In genomic region chr7:123242241-123242640, GRCm38 (mm10) we compare ENCODE assay signal across 29 mouse cellular contexts. TPM values are rescaled to one million over a fixed set of nuclear protein-coding genes. Genes with fewer than 3 reads are reported as not detected.
DNase-seq lines count a peak whose midpoint lies in the region; ATAC-seq lines count a peak whose summit lies in the region.
"Had no signal": no experiment of that assay in that cellular context is flagged by ENCODE, and none has a peak within 500 bp of the region (broad histone marks: within the 10 kb centered on the region; RNA-seq: fewer than 3 reads in every experiment).

No protein-coding gene starts in this region.

- no peaks in the 10 kb centered on the region for H3K36me3 ChIP-seq in forebrain, embryonic 11.5 days (ENCODE audit: control insufficient read depth, insufficient read depth, low read length)
- no peaks in the 10 kb centered on the region for H3K36me3 ChIP-seq in forebrain, embryonic 15.5 days
- H3K36me3 ChIP-seq: embryonic facial prominence, embryonic 13.5 days; embryonic facial prominence, embryonic 15.5 days; forebrain, embryonic 10.5 days; G1E had no signal

- no peak for ATAC-seq in forebrain, embryonic 11.5 days (replicated peaks; ENCODE audit: low FRiP score)
- ATAC-seq in forebrain, embryonic 15.5 days (replicated peaks): no peak
- peak; percentile 24; the same call in 1 of the 2 replicates for ATAC-seq in megakaryocyte progenitor cell, adult 5-6 weeks (replicated peaks; ENCODE audit: poor library complexity)
- ATAC-seq: activated CD4-positive, CD25-positive, alpha-beta regulatory T cell, adult 4 months; CD4-positive, CD25-positive, alpha-beta regulatory T cell, adult 4 months; forebrain, embryonic 13.5 days; forebrain, embryonic 16.5 days; Patski had no signal

- no peak overlapping the region for H3K27ac ChIP-seq in forebrain, embryonic 11.5 days (ENCODE audit: low read depth, low read length)
- H3K27ac ChIP-seq in forebrain, embryonic 15.5 days (replicated peaks): no peak overlapping the region
- H3K27ac ChIP-seq: embryonic facial prominence, embryonic 13.5 days; embryonic facial prominence, embryonic 15.5 days; forebrain, embryonic 10.5 days; forebrain, embryonic 13.5 days had no signal

- WGBS in forebrain, embryonic 11.5 days: 96% methylated on average over 7 of the region's 7 CpGs
- WGBS in forebrain, embryonic 15.5 days: 92% methylated on average over 7 of the region's 7 CpGs

- no peak overlapping the region for H3K9ac ChIP-seq in forebrain, embryonic 11.5 days (ENCODE audit: low read length)
- H3K9ac ChIP-seq in forebrain, embryonic 15.5 days (replicated peaks): no peak overlapping the region
- H3K9ac ChIP-seq: embryonic facial prominence, embryonic 13.5 days; embryonic facial prominence, embryonic 15.5 days; forebrain, embryonic 13.5 days had no signal

- H3K27me3 ChIP-seq in forebrain, embryonic 11.5 days (ENCODE audit: control insufficient read depth, insufficient read depth, low read length): no peaks in the 10 kb centered on the region
- H3K27me3 ChIP-seq in forebrain, embryonic 15.5 days: no peaks in the 10 kb centered on the region
- H3K27me3 ChIP-seq: CH12.LX; embryonic facial prominence, embryonic 13.5 days; embryonic facial prominence, embryonic 15.5 days; forebrain, embryonic 13.5 days; Patski had no signal

- no peak overlapping the region for H3K4me3 ChIP-seq in forebrain, embryonic 11.5 days (ENCODE audit: low read depth, low read length)
- no peak overlapping the region for H3K4me3 ChIP-seq in forebrain, embryonic 15.5 days
- H3K4me3 ChIP-seq: embryonic facial prominence, embryonic 13.5 days; embryonic facial prominence, embryonic 15.5 days; erythroblast, embryonic 14.5 days; forebrain, embryonic 10.5 days; forebrain, embryonic 13.5 days had no signal

- H3K4me1 ChIP-seq in forebrain, embryonic 11.5 days (replicated peaks; ENCODE audit: control insufficient read depth, insufficient read depth, low read length): no peaks in the 10 kb centered on the region
- no peaks in the 10 kb centered on the region for H3K4me1 ChIP-seq in forebrain, embryonic 15.5 days
- H3K4me1 ChIP-seq: embryonic facial prominence, embryonic 13.5 days; embryonic facial prominence, embryonic 15.5 days had no signal

- no peaks in the 10 kb centered on the region for H3K9me3 ChIP-seq in forebrain, embryonic 11.5 days (ENCODE audit: control insufficient read depth, low read length)
- H3K9me3 ChIP-seq in forebrain, embryonic 15.5 days: no peaks in the 10 kb centered on the region
- H3K9me3 ChIP-seq: embryonic facial prominence, embryonic 13.5 days; embryonic facial prominence, embryonic 15.5 days; forebrain, embryonic 10.5 days; forebrain, embryonic 13.5 days; G1E had no signal

- H3K4me2 ChIP-seq in forebrain, embryonic 11.5 days (ENCODE audit: low read depth, low read length, severe bottlenecking): no peak overlapping the region
- H3K4me2 ChIP-seq in forebrain, embryonic 15.5 days (replicated peaks): no peak overlapping the region
- H3K4me2 ChIP-seq: embryonic facial prominence, embryonic 13.5 days; embryonic facial prominence, embryonic 15.5 days; forebrain, embryonic 13.5 days had no signal

- DNase-seq in forebrain, embryonic 11.5 days (ENCODE audit: low spot score): peak; percentile 26
- no peak for DNase-seq in c-Kit-positive CD71-positive TER-119-positive erythroid progenitor cells, embryonic 14.5 days (ENCODE audit: low spot score)
- DNase-seq in layer of hippocampus, adult 9-10 months (ENCODE audit: low spot score): no peak
- DNase-seq: adrenal gland, adult 8-10 months; adrenal gland, postnatal 14 days; adrenal gland, postnatal 36 days; B cell, adult 2 months; cerebellum, adult 11 months; cerebellum, adult 18-20 months; cerebellum, adult 8-10 months; cerebellum, adult 9-11 months; cerebellum, postnatal 14 days; cerebellum, postnatal 36 days; embryo, embryonic 11 days had no signal

RNA-seq across cellular contexts. Expression of gene Slc5a11, which starts 27.7 kb away (rescaled TPM):
- not detected in 2 replicates for polyA plus RNA-seq in forebrain, embryonic 11.5 days (2014; fragmentation: Nextera tagmentation; extraction: Ambion mirVana)
- 0.11 and 0.43 TPM in 2 replicates for polyA plus RNA-seq in forebrain, embryonic 15.5 days (2015; fragmentation: Nextera tagmentation; extraction: Ambion mirVana)
- total RNA-seq in megakaryocyte progenitor cell, adult 5-6 weeks (2015): 1.3 and 1.7 TPM in 2 replicates
- 5.6 and 21.3 TPM in 2 replicates for total RNA-seq in megakaryocyte progenitor cell, adult 5-6 weeks (2017)
- total RNA-seq: adrenal gland, adult 18-20 months; adrenal gland, postnatal 14 days; adrenal gland, postnatal 36 days; G1E had no signal
- polyA plus RNA-seq: embryonic facial prominence, embryonic 11.5 days; embryonic facial prominence, embryonic 13.5 days; erythroblast, embryonic 14.5 days; forebrain, embryonic 10.5 days; forebrain, embryonic 13.5 days; G1E; Patski had no signal
